Mouse (Mus musculus): ENCODE measurements around the gene Cog8.

The Cog8 gene

GRCm38 (mm10) chr8:107056076-107056972 lies at the start of gene Cog8, which contains the start of gene Nip7:
Cog8 (minus strand) TSS chr8:107056689.
Nip7 (plus strand) TSS chr8:107056877.
- DNase-seq: peak; percentile 93

- peak; percentile 79 for DNase-seq
Measured at GRCm38 (mm10) chr8:107104547-107104946, 48.1 kb upstream of the Cog8 start.

- DNase-seq: no peak
Measured at GRCm38 (mm10) chr8:107100635-107101034, 44.1 kb upstream of the Cog8 start.

DNA sequence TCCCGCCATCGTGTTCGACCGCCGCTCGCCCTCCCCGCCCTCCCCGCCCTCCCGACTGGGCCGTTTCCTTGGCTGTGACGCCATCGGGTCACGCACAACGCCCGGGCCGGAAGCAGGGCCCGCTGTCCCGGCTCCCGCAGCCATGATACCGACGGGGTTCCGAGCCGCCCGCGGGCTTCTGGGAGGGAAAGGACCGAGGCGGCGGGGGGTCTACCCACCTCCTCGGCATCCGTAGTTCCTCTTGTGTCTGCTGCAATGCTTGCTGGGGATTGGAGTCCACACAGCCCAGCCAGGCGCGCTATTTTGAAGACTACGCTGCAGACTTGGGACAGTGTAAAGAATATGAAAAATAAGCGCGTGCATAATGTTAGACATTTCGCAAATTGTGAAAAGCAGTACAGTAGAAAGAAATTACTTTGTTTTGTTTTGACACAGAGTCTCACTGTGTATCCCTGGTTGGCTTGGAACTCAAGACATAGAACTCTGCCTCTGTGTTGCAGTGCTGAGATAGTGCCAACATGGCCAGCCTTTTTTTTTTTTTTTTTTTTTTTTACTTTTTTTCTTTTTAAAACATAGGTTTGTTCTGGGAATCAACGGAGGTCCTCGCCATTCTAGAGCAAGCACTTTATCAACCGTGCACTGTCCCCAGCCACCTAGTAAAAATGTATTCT lies 40.0 kb upstream of the Cog8 start, which contains the start of gene Terf2:
Gene Terf2 (minus strand): TSS at position 182 of the 671 bp plus-strand sequence.
- DNase-seq: peak; percentile 92

GRCm38 (mm10) chr8:107095717-107096365 lies 39.4 kb upstream of the Cog8 start:
- DNase-seq: no peak

DNA sequence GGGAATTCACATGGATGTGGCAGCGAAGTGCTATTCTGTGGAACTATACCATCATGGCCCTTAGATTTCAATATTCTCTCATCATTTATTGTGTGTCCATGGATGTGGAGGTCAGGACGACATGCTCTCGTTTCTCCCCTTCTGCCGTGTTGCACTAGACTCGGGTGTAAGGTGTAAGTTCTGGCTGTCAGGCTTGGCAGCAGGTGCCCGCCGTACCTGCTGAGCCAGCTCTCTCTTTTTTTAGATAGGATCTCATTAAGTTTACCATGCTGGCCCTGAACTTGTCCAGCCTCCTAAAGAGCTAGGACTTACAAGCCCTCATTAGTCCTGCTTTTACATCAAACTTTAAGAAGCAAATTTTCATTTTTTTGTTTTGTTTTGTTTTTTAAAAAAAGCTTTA lies 34.0 kb upstream of the Cog8 start:
- no peak for DNase-seq

DNA sequence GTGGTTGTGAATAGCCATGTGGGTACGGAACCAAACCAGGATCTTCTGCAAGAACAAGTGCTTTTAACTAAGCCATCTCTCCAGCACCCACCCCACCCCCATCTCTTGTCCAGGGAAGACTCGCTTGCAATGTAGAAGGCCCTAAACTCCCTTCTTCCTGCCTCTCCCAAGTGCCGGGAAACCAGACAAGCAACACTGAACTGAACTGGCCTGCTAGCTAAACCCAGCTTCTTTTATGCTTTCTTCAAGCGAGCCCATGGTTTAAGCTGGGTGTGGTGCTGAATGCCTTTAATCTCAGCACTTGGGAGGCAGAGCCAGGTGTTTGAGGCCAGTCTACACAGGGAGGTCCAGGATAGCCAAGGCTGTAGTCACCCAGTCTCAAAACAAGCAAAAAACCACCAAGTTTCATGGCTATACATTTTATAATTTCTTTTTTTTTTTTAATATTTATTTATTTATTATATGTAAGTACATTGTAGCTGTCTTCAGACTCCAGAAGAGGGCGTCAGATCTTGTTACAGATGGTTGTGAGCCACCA lies 32.1 kb upstream of the Cog8 start:
- no peak for DNase-seq

- no peak for DNase-seq
Measured at GRCm38 (mm10) chr8:107086018-107086417, 29.5 kb upstream of the Cog8 start.

- DNase-seq: peak; percentile 41
Measured at GRCm38 (mm10) chr8:107085358-107085757, 28.9 kb upstream of the Cog8 start.

- no peak for DNase-seq
Measured at GRCm38 (mm10) chr8:107076239-107076888, 19.9 kb upstream of the Cog8 start.

- no peak for DNase-seq
Measured at GRCm38 (mm10) chr8:107074128-107074527, 17.6 kb upstream of the Cog8 start.

- no peak for DNase-seq
Measured at GRCm38 (mm10) chr8:107073706-107074105, 17.2 kb upstream of the Cog8 start.

- peak; percentile 54 for DNase-seq
Measured at GRCm38 (mm10) chr8:107065511-107066496, 9.3 kb upstream of the Cog8 start, which contains the start of gene Tmed6. Tmed6 (minus strand) TSS chr8:107065644.

GRCm38 (mm10) chr8:107062613-107063012 lies 6.1 kb upstream of the Cog8 start:
- no peak for DNase-seq

- no peak for DNase-seq
Measured at GRCm38 (mm10) chr8:107056973-107057369, 482 bp upstream of the Cog8 start.

- DNase-seq: no peak
Measured at GRCm38 (mm10) chr8:107052046-107052445, 4.4 kb downstream of the Cog8 start.

DNA sequence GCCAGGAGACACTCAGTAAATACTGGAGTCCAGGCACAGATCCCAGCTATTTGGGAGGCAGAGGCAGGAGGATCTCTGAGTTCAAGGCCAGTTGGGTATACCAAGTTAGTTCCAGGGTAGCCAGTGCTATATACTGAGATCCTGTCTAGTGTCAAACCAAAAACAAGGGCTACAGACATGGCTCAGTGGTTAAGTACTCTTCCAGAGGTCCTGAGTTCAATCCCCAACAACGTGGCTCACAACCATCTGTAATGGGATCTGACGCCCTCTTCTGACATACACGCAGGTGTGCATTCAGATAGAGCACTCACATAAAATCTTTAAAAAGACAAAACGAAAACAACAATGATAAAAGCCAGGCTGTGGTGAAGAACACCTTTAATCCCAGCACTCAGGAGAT lies 7.0 kb downstream of the Cog8 start:
- DNase-seq: no peak

DNA sequence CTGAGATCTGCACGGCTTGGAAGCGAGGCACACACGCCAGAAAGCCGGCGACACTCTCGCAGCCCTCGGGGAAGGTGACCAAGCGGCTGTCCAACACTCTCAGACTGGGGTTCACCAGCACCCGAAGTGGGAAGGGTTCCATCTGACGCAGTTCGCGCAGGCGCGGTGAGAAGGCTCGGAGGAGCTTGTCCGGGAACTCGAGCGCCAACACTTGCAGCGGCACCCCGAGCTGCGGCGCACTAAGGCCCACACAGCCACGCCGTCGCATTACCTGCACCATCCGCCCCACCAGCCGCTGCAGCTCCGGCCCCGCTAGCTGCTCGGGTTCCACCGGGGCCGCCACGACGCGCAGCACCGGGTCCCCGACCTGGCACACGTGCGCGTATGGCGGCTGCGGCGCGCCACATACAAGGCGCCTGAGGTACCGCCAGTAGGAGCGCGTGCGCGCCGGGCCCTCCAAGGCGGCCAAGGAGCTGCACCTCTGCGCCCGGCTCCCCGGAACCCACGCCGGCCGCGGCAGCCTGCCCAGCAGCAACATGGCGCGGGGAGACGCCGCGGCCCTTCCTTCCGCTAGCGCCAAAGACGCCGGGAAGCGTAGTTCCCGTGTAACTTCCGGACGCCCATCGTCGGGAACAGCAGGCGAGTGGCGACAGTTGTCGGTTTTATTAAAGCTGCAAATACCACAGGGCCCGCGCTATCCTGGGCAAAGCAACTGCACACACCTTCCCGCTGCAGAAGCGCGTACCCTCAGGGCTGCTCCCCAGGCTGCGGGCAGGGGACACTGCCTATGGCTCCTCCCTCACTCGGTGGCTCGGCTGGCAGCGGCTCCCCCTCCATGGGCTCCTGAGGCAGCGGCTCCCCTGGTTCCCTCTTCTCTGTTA lies 8.2 kb downstream of the Cog8 start, which contains the start of gene Pdf:
Gene Pdf (minus strand): TSS at position 554 of the 881 bp plus-strand sequence.
- peak; percentile 81 for DNase-seq

DNA sequence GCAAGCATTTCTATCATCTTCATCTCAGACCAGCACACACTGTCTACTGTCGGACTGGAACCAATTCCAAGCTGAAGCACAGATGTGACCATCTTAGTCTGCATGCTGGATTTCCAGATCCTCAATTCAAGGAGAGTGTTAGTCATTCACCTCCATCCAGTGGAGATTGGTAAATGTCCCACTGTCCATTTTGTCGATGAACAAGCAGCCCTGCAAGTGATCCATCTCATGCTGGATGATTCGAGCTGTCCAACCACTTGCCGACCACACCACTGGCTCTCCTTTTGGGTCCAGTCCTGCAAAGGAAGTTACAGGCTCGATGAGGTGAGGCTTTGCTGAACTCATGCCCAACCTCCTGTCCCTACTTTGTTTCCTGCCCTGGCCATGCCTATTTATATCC lies 9.5 kb downstream of the Cog8 start:
- DNase-seq: no peak

- no peak for DNase-seq
Measured at GRCm38 (mm10) chr8:107045478-107045877, 11.0 kb downstream of the Cog8 start.

All from liver (tissue).